Mouse (Mus musculus) megakaryocyte-erythroid progenitor cell, adult 5-6 weeks (primary cell): Measurements from ENCODE around the gene Rnf2. TPM values are rescaled to one million over a fixed set of nuclear protein-coding genes. Genes with fewer than 3 reads are reported as not detected.
"Not testable (repeated sequence)": the region's sequence is repeated elsewhere in the genome, so short reads cannot be mapped to it uniquely, and the experiment has no call there.

Experiments used
- ATAC-seq: replicated peaks from 2 replicates; pipeline ENCODE4 v1.8.0; 2016; ENCODE audit warnings: mild to moderate bottlenecking, inconsistent platforms; ENCODE audit not compliant: severe bottlenecking, poor library complexity, low FRiP score, low TSS enrichment
- total RNA-seq, 2 experiments: library from RNA; stranded (forward) in 1 of 2; stranded (reverse) in 1 of 2; fragments of 200-1000, 215-1000 nt in 1 of 2; fragments of >200 nt in 1 of 2; fragmentation: Nextera tagmentation in 1 of 2; gene quantifications; 2 replicates each; pipeline ENCODE4 v1.2.3; 2014 to 2017

The Rnf2 gene
- total RNA-seq, 2 experiments from 2014 or later: 32.6 to 115 TPM

DNA sequence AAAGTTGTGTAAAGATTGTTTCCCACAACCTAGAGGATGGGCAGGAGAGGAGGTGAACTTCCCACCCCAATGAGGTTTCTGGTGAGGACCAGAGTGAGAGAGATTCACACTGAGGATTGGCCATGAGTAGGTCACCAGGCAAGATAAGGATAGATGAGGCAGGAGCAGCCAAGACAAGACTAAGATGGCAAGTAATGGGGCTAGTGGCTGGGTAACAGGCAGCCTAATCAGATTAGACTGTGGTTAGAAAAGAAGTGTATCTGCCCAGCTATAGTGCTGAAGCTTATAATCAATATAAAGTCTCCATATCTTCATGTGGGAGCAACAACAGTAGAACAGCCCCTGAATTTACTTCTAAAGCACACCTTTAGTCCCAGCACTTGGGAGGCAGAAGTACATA lies 6.9 kb downstream of the Rnf2 start:
- peak; percentile 60 for ATAC-seq

DNA sequence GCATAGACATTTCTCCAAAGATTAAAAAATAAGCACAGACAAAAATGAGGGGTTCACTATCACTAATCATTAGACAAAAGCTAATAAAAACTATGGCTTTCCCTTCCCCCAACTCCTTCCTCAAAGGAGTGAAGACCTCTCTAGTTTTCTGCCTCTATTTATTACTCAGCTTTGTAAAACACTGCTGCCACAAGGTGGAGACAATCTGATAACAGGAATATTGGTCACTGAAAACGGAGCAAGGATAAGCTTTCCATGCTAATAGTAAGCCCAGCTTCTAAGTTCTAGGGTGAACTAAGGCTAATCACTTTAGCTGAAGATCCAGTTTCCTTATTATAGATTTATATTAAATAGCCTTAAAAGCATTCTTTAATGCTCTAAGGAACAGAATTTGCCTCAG lies 8.3 kb downstream of the Rnf2 start:
- no peak for ATAC-seq

DNA sequence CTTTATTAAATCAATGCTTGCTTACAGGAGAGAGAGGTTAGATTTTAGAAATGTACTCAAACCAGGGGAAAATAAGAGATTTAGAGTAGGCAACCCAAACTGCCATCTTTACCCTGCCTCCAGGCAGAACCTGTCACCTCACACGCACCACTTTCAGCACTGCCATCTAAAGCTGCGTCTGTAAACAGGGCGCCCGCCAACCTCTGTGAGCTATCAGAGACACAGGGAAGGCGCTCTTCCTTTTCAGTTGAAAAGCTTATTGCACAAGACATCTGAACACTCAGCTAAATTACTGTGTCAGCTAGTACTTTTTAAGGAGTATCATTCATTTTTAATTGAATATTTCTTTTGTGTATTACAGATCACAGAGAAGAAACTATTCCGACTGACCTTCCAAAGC lies 10.9 kb downstream of the Rnf2 start:
- no peak for ATAC-seq

DNA sequence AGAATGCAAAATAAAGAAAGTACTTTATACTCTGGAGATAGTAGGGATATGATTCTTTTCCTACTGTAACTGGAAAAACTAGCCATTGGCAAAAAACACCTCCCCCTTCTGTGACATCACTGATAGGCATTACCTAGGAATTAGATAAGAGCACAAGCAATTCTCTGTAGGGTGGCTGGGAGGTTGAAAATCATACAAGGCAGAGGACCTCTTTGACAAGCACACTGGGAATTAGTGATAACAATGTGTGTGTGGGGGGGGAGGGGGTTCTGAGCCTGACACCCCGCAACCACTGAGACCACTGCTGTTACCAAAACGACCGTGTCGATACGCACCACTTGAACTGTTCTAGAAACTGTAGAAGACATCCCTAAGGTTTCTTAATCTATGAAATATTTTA lies 16.0 kb downstream of the Rnf2 start:
- ATAC-seq: peak; percentile 37; the same call in 1 of the 2 replicates

DNA sequence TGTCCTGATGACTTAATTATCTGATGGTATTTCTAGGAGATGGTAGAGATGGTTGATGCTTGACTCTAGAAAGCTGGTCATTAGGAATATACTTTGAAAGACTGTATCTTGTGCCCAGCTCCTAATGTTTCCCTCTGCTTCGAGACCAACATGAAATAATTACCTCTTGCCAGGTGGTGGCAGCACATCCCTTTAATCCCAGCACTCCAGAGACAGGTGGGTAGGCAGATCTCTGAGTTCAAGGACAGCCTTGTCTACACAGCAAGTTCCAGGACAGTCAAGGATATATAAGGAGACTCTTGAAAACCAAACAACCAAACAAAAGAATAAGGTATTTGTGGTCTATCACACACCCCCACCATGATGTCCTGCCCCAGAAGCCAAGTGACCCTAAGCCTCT lies 17.2 kb downstream of the Rnf2 start:
- peak; percentile 71 for ATAC-seq

DNA sequence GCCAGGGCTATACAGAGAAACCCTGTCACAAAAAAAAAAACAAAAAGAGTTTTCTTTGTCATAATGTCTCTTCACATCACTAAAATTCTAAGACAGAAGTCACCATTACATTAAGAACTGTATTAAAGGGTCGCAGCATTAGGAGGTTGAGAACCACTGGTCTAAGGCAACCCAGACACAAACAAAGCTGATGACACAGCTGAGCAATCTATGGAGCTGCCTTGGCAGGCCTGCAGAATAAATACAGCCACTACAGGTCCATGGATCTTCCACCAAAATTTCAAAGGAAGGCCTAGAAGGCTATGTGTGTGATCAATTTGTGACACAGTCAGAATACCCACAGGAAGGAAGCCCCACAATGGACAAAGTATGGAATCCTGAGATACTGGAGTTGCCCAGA lies 18.3 kb downstream of the Rnf2 start:
- ATAC-seq: no peak

DNA sequence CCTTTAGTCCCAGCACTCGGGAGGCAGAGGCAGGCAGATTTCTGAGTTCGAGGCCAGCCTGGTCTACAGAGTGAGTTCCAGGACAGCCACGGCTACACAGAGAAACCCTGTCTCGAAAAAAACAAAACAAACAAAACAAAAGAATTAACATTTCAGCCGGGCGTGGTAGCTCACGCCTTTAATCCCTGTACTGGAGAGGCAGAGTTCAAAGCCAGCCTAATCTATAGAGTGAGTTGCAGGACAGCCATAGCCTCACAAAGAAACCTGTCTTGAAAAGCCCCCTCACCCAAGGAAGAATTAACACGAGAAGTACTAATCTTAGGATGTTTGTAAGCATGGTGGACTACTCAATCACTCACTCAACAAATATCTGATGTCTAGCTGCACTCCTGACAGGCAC lies 28.4 kb downstream of the Rnf2 start:
- not testable (repeated sequence) for ATAC-seq

DNA sequence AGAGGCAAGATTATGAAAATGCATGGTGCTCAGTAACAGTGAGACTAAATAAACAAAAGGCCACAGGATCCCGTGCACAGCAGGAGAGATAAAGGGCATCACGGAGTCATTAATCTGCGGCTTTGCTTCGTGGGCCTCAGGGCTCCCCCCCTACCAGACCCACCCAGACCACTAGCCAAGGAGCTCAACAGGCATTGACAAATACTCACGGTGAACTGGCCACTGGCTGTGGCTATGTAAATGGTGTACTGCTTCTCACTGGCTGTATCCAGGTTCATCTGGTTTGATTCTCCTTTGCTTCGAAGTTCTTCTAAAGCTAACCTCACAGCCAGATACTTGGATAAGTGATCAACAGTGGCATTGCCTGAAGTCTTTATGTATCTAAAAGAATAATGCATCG lies 29.3 kb downstream of the Rnf2 start:
- no peak for ATAC-seq

DNA sequence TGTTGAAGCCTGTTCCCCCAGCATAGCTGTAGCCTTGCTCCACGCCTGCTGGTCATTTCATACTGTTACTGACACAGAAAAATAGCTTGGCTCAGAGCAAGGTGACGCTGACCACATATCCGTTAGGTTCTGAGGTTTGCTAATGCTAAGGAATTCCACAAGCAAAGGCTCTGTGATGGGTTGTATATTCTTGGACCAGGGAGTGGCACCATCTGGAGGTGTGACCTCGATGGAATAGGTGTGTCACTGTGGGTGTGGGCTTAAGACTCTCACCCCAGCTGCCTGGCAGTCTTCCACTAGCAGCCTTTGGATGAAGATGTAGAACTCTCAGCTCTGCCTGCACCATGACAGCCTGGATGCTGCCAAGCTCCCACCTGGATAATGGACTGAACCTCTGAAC lies 34.2 kb downstream of the Rnf2 start:
- no peak for ATAC-seq

DNA sequence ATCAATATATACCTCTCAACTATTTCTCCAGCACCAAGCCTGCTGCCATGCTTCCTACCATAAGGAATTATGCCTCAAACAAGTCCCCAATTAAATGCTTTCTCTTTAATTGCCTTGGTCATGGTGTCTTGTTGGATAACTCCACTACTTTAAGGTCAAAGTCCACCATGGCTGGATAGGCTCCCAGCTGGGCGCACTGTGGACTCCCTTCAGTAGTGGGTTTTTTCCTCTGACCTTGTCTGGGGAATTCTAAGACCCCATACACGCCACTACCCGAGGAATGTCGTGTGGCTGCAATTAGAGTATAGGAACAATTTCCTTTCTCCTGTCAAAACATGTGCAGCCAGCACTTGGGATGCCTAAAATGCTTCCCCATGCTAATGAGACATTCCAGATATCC lies 35.8 kb downstream of the Rnf2 start:
- ATAC-seq: no peak

DNA sequence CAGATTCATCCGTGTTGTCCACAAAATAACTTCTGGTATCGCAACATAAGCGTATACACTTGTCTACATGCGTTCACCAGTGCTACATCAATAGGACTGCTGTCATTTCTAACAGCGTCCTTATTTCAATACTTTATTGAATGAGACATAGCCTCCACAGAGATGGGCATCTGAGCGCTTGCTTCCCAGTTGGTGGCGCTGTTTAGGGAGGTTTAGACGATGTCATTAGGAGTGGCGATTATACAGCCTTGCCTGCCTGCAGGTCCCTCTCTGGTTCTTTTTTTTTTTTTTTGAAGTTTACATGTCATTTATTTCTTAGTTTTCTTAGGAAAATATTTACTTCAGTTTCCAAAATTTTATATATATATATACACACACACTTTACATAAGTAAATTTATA lies 39.5 kb downstream of the Rnf2 start:
- peak; percentile 61; the same call in 1 of the 2 replicates for ATAC-seq

DNA sequence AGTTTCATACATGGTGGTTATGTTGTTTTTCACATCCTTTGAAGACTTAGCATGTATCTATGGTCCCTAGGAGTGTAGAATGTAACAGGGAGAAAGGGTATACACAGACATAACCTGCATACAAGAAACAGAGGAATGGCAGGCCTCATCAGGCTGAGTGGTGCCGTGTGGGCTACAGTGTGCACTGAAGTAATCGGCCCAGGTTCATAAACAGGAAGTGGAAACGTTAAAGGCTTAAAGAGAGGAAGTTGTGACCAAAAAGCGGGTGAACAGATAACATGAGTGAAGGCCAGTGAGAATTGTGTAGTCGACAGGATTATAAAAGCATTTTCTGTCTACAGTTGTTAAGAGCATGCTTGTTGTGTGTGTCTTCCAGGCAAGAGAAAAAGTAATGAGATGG lies 43.7 kb downstream of the Rnf2 start:
- no peak for ATAC-seq

DNA sequence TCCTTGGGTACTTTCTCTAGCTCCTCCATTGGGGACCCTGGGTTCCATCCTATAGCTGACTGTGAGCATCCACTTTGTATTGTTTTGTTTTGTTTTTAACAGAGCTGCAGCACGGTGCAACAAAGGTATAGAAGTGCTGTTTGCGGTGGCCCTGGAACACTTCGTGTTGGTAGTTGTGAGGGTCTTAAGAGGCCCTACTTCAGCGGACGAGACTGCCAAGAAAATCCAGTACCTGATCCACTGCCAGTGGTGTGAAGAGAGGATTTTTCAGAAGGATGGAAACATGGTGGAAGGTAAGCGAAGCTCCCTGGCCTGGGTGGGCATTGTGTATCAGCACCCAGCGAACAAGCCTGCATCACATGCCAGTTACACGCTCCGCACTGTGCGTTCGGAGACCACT lies 48.8 kb downstream of the Rnf2 start:
- ATAC-seq: no peak

DNA sequence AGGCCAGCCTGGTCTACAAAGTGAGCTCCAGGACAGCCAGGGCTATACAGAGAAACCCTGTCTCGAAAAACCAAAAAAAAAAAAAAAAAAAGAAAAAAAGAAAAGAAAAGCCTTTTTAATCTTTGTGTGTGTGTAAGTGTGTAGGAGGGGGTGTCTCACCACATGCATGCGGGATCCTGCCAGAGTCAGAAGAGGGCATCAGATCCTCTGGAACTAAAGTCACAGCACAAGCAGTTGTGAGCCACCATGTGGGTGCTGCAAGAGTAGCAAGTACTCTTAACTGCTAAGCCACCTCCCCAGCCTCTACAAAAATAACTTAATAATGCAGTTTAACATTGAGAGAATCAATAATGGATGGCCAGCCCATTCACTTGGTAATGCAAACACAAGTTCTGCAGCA lies 49.9 kb downstream of the Rnf2 start:
- ATAC-seq: peak; percentile 55; the same call in 1 of the 2 replicates

DNA sequence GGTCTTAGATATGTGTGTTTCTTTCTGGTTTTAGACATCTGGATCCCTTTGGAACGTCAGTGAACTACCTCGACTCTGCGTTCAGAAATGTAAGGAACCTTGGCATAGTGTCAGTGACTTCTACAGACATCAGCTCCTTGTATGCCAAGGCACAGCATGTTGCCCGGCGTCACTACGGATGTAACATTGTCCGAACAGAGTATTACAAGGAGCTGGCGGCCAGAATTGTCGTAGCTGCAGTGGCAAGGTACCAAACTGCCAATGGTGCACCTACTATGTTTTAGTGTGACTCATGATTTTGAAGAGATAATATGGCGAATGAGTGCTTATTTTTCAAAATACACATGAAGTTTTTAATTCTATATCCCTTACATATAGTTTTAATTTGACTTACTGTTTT lies 50.9 kb downstream of the Rnf2 start:
- no peak for ATAC-seq

DNA sequence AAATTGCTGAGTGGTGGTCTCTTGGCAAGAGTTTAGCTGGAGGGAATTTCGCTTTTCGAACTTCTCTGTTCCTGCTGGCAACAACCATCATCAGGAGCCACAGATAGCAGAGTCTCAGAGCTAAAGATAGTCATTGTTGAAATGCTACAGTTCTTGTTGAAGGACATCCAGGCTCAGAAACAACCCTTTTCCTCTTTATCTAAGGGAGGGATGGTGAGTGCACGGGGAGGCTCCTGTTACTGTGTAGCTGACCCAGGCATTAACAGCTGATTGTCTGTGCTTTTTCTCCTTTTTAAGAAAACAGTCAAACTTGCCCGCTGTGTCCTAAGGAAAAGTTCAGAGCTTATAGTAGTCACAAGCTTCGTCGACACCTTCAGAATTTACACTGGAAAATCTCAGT lies 65.3 kb downstream of the Rnf2 start:
- no peak for ATAC-seq

DNA sequence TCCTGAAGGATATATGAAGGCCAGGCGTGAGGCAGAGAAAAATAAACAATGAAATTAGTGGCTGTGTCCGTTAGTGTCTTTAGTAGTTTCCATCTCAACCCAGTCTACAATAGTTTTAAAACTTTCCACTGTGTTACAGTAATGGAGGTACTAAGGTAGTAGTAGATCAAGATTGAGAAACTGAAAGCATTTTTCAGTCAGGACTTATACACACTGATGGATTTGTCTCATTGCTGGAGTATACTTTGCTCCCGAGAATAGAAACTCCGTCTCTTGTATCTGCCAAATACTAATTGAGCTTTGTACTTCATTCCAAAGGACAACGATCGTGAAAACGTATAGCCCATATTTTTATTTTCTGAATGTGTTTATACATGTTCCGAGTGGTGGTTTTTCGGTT lies 71.4 kb downstream of the Rnf2 start:
- ATAC-seq: no peak

DNA sequence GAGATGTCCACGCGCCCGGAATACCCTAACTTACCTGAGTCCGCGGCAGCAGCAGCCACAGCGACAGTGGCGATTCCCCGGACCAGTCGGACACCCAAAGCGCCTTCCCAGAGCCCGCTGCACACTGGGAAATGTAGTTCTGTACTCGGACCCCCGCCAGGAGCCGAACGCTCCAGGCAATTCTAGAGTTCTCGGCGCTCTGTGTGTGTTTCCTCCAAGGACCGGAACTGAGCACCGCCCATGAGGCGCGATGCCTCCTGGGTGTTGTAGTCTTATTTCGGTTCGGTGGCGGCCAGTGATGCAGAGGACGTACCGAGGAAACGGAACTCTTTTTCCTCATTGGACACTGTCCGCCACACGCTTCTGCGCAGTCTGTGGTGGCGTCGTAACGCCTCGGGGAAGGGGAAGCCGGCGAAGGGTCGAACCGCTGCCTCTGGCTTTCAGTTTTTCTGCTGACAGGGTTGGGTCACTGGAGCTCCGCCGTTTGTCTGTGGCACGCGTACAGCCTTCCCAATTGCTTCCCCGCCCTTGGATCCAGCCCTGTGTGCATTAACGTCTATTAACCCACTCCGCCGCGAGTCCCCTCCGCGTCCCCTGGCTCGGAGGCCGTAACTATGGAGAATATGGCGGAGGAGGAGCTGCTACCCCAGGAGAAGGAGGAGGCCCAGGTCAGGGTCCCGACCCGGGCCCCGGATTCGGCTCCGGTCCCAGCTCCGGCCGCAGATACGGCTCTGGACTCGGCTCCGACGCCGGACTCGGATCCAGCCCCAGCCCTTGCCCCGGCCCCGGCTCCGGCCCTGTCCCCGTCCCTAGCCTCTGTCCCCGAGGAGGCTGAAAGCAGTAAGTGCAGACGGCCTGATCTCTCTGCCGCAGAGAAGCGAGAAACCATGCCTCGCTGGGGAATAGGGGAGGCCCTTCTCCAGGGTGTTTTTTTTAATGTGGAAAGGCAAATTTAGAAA lies 72.2 kb downstream of the Rnf2 start, which contains the start of the genes Swt1 and Trmt1l:
Swt1 (minus strand) TSS at position 193 of the 959 bp plus-strand sequence.
Trmt1l (plus strand) TSS at position 280 of the 959 bp plus-strand sequence.
- peak; percentile 96 for ATAC-seq

DNA sequence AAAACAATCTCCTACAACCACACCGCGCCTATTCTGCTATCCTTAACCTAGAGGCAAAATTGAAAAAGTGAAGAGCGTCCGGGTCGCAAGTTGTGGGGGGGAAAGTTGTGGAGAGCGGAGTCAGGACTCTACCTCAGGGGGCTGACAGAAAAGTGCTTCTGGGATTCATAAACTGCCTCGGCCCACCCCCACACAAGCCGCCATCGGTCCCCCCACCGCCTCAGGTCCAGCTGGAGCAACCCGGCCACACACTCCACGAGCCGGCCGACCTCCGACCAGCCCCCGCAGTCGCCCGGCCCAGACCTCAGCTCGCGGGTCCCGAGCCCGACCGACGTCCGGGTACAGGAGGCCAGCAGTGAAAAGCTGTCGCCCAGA lies 72.9 kb downstream of the Rnf2 start:
- peak; percentile 15 for ATAC-seq

DNA sequence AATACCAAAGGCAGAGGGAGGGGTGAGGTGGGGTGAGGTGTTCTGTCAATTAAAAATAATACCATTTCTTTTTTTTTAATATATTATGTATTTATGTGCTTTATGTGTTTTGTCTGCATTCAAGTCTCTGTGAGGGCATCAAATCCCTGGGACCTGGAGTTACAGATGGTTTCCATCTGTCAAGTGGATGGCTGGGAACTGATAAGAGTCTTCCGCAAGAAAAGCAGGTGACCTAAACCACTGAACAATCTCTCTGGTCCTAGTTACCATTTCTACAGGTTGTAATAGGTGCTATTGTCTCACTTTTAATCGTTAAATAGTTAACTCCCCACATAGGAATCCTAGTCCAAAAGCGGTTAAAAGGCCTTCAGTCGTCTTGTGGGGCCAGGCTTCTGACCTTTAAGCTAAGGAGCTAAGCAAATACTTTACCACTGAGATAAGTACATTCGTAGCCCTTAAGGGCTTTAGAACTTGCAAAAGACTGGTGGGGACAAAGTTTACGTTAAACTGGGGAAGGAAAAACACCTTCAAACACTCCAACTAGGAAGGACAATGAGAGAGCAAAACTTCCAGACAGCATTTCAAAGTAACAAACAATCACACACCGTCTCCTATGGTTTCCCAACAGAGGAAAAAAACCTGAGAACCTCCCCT lies 73.7 kb downstream of the Rnf2 start:
- ATAC-seq: peak; percentile 42

DNA sequence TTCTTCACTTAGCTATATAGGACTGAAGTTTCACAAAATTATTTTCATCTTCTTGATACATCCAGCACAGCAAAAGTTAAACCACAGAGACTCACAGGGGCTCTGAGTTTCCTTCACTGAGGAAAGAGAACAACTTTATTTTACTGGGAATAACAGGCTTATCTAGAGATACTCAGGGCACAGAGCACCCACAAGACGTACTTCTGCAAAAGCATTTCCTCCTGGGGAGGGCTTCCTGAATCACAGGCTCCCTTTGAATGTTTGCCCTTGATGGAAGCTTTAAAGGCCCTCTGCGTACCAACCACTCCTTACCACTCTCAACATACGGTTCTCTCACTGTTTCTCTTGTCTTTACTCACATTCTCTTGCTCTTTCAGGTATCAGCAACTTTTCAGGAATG lies 78.6 kb downstream of the Rnf2 start:
- no peak for ATAC-seq
